Mouse (Mus musculus) CD4-positive, CD25-positive, alpha-beta regulatory T cell, adult 4 months (primary cell): ENCODE data around the gene P4ha1. TPM values are rescaled to one million over a fixed set of nuclear protein-coding genes. Genes with fewer than 3 reads are reported as not detected.

ENCODE experiments used
- ATAC-seq: one replicate; pipeline ENCODE4 v1.8.0; 2017
- polyA plus RNA-seq, 2 experiments: library from polyadenylated mRNA; unstranded; fragments of 100-300 nt; shearing (Covaris generic); gene quantifications; one replicate each; pipeline ENCODE4 v1.2.1; 2017

The P4ha1 gene
- polyA plus RNA-seq, 2 experiments from 2014 or later: 53.7 to 54.3 TPM

DNA sequence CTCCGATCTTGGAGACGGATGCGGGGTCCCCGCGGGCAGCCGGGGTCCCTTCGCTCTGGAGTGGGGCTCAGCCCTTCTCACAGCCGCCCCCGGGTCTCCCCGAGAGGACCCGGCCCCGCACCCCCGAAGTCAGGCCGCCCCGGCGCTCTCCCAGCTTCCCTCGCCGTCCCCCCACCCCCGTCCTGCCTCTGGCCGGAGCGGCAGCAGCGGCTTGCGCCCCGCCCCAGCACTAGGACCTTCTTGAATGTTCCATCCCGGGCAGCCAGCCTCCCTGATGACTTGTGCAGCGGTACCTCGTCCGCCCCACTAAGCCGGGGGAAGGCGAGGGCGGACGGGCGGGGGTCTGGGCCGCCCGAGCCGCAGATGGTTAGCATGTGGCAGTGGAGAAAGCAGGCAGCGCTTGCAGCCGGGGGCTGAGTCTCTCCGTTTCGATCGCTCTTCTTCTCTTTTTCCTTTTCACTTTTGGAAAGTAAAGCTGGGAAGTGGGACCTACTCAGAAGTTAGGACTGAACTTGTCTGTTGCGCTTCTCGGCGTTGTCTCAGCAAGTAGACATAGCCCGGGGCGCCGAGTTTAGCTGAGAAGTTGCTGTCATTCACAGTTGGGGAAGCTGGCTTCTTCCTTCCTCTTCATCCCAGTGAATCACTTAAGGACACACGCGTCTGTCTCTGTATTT lies 529 bp downstream of the P4ha1 start:
- ATAC-seq: peak; percentile 38

GRCm38 (mm10) chr10:59324311-59325165 lies 1.4 kb downstream of the P4ha1 start:
- ATAC-seq: no peak

DNA sequence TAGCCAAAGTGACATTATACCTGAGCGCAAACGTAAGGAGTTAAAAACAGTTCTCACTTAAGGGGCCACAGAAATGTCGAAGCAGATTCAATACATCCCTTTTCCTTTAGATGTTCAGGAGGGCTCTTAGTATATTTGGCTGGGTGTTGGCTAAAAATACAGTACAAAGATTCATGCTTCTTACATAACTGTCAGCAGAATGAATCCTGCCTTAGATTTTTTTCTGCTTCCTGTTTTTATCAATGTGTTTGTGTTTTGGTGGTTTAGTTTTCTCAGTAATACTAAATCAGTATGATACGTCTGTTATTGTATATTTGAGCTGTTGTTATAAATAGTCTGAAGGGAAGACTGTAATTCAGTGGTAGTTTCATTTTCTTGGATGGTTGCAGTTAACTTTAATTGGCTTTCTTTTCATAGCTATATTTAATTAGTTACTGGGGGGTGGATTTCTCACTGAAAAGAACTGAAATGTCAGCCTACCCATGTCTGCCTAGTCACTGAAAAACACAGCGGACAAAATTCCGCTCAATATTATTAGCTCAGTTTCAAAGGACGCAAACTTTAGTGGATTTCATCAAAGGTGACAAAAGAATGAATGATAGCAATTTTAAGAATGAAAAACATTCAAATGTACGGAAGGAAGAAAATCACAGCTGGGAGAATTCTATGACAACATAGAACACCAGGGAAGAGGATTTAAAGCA lies 3.7 kb downstream of the P4ha1 start:
- peak; percentile 6 for ATAC-seq

- no peak for ATAC-seq
Observed at GRCm38 (mm10) chr10:59327316-59327710, 4.2 kb downstream of the P4ha1 start.

GRCm38 (mm10) chr10:59331546-59332256 lies 8.6 kb downstream of the P4ha1 start:
- ATAC-seq: no peak

- no peak for ATAC-seq
Observed at GRCm38 (mm10) chr10:59333400-59333799, 10.3 kb downstream of the P4ha1 start.

DNA sequence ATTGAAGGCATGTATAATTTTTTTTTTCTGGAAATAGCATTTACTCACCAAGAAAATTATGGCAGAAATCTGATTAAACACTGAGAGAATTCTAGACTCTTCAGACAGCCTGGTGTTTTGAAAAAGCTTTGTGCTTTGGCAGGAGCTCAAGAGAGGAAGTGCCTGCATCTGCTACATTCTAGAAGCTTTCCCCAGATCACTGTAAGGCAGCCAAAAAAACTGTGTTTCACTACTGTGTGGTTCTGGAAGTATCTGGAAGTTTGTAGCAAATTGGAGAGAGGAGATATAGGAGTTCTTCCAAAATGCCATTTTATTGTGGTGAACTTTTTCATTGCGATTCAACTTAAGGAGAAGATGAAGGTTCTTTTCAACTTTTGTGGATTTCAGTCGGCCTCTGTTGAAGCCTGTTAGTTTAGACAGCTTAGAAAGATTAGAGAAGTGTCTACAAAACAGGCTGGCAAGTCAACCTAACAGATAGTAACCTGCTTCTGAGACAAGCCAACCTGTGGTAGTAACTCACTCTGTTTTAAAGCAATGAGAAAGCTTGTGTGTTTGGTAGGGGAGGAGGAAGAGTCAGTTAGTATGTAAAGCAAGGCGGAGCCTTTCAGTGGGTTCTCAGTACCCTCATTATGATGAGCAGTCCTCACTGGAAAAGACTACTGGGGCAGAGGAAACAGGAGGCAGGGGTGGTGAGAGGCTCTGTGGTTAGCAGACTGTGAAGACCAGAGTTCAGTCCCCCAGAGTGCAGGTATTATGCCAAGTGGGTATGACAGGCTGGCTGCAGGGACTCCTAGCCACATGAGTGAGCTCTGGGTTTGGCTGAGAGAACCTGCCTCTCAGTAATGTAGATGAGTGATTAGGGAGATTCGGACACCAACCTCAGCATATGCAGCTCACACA lies 12.1 kb downstream of the P4ha1 start:
- ATAC-seq: peak; percentile 65

DNA sequence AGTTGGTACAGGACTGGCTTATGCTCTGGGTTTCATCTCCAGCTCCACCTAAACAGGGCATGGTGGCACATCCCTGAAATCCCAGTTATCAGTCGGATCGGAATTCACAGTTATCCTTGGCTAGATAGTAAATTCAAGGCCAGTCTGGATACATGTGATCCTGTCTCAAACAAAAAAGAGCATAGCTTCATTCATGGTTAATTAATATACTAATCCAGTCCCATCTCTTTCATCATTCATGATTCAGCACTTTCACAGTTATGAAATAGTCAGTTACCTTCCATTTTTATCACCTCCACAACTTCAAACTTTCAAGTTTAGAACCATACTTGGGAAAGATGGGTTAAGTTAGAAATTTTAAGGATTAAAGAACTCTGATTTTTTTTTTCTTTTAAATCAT lies 13.0 kb downstream of the P4ha1 start:
- ATAC-seq: no peak

DNA sequence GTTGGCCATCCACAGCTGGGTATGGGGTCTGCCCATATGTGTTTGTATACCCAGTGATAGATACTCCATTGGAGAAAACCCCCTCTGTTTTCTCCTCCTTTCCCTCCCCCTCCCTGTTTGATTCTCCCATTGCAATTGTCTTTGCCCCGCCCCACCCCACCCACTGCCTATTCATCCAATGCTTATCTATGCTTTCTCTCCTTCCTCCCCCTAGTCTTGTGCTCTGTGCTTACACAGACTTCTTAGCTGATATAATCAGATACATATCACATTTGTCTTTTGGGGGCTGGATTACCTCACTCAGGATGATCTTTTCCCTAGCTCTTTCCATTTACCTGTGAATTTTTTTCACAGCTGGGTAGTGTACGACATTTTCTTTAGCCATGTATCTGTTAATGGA lies 23.5 kb downstream of the P4ha1 start:
- no peak for ATAC-seq

GRCm38 (mm10) chr10:59348200-59348599 lies 25.1 kb downstream of the P4ha1 start:
- no peak for ATAC-seq

DNA sequence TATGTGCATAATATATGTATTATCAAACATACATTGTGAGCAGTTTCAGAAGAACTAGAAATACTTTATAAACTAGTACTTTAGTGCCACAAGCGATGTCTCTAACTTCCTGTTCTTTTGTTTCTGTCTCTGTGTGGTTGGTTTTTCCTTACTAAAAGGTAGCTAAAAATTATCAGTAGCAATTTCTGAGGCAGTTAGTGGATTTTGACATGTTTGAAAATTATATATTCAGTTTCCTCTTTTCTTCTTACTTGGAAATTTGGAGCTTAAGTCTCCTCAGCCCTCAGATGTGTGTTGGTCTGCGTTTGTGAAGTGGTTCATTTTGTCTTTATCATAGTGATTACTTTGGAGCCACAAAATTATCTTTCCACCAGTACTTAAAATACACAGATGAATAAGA lies 26.4 kb downstream of the P4ha1 start:
- no peak for ATAC-seq

GRCm38 (mm10) chr10:59353065-59353464 lies 30.0 kb downstream of the P4ha1 start:
- no peak for ATAC-seq

DNA sequence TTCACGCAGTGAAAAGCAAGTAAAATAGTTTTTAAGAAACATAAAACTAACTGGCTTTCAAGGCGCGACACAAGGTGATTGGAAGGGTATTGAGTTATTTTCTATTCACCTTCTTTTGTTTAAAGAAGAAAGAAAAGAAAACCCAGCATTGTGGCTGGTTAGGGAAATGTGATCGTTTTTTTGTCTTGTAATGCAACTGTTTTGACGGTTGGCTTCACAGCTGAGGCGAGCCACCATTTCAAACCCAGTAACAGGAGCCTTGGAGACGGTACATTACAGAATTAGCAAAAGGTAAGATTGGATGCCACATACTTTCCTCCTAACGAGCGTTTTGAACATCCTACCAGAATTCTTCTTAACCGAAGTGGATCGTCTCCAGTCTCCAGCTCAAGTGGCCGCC lies 31.0 kb downstream of the P4ha1 start:
- ATAC-seq: no peak

- ATAC-seq: no peak
Observed at GRCm38 (mm10) chr10:59355020-59355419, 31.9 kb downstream of the P4ha1 start.

DNA sequence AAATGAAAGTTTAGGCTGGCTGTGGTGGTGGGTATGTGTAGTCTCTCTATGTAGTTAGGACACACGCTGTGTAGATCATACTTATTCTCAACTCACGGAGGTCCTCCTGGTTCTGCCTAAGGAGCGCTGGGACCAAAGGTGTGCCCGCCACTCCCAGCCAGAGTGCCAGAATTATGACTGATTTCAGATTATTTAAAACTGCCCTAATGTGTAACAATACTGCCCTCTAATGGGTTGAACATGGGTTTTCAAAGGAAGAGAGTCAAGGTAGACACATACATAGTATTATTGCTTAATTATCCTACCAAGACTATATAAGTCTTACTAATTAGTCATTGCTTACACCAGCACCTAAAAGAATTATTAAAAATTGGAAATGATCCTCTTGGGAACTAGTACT lies 35.6 kb downstream of the P4ha1 start:
- peak; percentile 39 for ATAC-seq

DNA sequence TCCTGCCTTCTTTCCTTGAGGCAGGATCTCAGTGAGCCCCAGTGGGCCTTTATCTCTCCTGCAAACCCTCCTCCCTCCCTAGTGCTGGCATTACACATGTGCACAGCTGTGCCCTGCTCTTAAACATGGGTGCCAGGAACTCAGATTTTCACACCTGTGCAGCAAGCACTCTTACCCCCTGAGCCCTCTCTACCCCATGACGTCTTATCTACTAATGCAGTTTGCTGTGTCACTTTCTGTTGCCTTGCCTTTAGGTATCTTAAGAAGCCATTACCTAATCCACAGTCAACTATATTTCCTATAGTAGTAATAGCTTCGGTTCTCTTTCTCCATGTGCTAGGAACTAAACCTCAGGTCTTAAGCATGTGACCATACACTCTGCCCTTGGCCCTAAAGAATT lies 40.1 kb downstream of the P4ha1 start:
- ATAC-seq: no peak

- ATAC-seq: no peak
Observed at GRCm38 (mm10) chr10:59364551-59364950, 41.5 kb downstream of the P4ha1 start.

- ATAC-seq: no peak
Observed at GRCm38 (mm10) chr10:59365804-59366589, 42.9 kb downstream of the P4ha1 start.

- ATAC-seq: no peak
Observed at GRCm38 (mm10) chr10:59366746-59367145, 43.6 kb downstream of the P4ha1 start.

GRCm38 (mm10) chr10:59367206-59367605 lies 44.1 kb downstream of the P4ha1 start:
- no peak for ATAC-seq

DNA sequence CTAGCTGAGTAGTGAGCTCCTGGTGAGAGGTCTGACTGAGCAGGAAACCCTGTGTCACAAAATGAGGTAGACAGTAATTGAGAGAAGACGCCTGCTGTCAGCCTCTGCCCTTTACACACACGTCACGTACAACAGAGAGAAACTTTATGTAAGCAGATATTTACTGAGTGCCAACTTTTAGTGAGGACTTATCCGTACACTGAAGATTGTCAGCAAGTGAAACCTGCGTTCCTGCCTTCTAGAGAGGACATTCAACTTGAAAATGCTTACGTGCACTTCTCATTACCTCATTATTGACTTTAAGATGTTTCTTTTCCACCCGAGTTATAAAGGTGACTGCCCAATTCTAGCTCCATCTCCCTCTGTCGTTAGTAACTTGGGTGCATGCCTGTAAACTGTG lies 45.6 kb downstream of the P4ha1 start:
- ATAC-seq: no peak
